Mouse (Mus musculus) fibroblast of lung, adult 2 months (primary cell): Measurements from ENCODE around the gene Ocel1.

ENCODE experiments used
- DNase-seq: peaks from one replicate; pipeline ENCODE4 v3.0.0-alpha.2; 2011; ENCODE audit warnings: low read depth

Ocel1 gene

DNA sequence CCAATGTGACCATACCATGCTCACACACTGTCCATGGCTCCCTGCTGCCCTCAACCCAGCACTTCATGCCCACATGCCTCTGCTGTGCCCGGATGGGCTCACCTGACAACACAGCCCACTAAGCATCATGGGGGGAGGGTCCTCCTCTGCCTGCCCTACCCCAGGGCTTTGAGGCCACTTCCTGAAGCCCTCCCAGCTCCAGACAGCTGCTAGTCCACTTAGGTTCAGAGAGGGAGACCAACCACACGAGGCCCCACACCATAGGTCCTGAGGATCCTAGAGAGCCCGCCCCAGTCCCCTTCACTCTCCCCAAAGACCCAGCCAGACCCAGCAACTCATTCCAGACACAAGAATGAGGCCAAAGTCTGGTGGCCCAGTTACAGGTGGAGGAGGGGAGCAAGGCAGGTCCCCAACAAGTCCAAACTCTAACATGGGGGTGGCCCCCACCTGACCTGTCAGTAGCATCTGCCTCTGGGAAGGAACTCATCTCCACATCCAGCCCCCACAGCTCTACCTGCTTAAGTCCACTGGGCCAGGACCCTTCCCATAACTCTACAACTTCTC, 8.5 kb downstream of the Ocel1 start:
- DNase-seq = no peak

DNA sequence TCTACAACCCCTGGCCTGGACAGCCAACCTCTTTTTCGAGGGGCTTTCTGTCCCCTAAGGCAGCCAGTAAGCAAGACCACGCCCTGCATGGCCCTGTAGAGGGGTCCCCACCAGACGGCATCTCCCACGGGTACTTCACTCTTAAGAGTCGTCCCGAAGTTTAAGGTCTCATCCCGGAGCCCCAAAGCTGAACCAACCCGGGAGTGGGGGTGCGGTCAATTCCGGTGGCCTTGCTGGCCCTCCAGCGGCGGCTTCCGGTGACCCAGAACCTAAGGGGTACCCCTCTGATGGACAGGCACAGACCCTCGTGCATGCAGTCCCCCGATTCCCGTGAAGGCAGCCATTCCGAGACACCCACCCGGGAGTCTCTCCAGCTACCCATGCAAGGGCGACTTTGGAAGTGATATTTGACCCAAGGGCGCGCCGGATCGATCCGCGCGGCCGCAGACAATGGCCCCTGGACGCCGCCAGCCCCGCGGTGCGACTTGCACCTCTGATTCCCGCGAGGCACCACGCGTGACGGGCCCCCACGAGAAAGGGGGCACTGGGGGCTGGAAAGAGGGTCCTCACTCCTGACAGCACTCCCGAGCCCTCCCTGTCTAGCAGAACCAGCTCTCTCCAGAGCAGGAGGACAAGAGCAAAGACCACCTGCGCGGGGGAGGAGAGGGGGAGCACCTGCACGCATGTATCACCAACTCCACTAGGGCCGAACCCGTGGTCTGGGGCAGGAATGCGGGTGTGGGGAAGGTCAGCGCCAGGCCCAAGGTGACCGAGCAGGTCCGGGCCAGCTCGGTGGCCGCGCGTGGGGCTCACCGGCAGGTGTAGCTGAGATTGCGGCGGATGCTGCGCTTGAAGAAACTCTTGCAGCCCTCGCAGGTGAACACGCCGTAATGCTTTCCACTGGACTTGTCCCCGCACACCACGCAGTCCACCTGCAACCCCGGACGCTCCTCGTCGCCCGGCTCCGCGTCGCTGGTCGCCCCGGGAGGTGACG, 9.4 kb downstream of the Ocel1 start:
- DNase-seq = no peak

- DNase-seq = no peak
These were observed 10.4 kb downstream of the Ocel1 start, which contains the start of gene Nr2f6 for GRCm38 (mm10) chr8:71381421-71381970. Gene Nr2f6, minus strand, starts transcription at chr8:71381960.

GRCm38 (mm10) chr8:71381971-71382961, 11.2 kb downstream of the Ocel1 start:
- DNase-seq = no peak

- DNase-seq = no peak
These were observed 12.3 kb downstream of the Ocel1 start for GRCm38 (mm10) chr8:71383396-71383795.

GRCm38 (mm10) chr8:71383860-71384259, 12.8 kb downstream of the Ocel1 start:
- no peak for DNase-seq

DNA sequence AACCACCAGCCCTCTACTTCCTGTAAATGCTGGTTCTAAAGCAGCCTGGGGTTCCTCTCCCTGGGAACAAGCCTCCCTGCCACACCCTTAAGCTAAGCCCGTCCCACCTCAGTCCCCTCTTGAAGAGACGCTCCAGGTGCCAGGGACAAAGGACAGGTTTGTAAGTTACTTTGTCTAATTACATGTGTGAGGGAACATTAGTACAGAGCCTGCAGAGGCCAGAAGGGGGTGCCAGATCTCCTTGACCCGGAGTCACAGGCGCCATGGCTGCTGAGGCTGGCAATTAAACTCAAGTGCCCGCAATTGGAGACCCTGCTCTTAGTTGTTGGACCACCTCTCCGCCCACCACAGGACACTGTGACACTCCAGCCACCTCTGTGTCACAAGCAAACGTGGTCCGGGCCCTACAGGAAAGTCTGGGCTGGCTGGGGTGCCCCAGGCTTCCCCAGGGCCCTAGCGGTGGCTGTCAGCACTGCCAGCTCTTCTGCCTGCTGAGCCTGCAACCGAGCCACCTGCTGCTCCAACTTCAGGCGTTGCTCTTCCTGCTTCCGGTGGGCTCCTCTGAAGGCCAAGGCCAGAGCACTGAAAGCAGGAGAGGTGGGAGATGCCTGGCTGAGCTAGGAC, 14.2 kb downstream of the Ocel1 start:
- no peak for DNase-seq

- no peak for DNase-seq
These were observed 17.2 kb downstream of the Ocel1 start for GRCm38 (mm10) chr8:71388267-71388666.

GRCm38 (mm10) chr8:71391696-71392095, 20.6 kb downstream of the Ocel1 start:
- DNase-seq = no peak

GRCm38 (mm10) chr8:71392391-71392790, 21.3 kb downstream of the Ocel1 start:
- no peak for DNase-seq

GRCm38 (mm10) chr8:71392871-71393270, 21.8 kb downstream of the Ocel1 start:
- no peak for DNase-seq

GRCm38 (mm10) chr8:71394481-71394880, 23.4 kb downstream of the Ocel1 start:
- no peak for DNase-seq

- DNase-seq = no peak
These were observed 24.0 kb downstream of the Ocel1 start for GRCm38 (mm10) chr8:71395071-71395470.

DNA sequence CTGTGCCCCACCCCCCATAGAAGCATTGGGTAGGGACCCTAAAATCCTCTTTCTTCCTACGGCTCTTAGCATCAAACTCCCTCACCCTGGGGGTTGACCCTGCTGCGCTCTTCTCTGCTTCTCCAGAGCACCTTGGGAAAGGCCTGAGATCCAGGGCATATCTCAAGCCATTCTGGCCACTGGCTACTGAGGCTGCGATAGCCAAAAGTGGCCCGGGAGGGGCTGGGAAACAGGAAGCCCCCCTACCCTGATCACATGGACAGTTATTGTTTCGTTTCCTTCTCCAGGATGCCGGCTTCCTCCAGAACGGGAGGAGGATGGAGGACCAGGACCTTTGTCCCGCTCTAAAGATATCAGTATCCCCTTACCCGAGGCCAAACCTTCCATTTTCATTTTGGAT, 24.5 kb downstream of the Ocel1 start, which contains the start of gene Ushbp1:
TSS of gene Ushbp1 (minus strand) at position 174 of the 400 bp plus-strand sequence.
- DNase-seq = no peak

DNA sequence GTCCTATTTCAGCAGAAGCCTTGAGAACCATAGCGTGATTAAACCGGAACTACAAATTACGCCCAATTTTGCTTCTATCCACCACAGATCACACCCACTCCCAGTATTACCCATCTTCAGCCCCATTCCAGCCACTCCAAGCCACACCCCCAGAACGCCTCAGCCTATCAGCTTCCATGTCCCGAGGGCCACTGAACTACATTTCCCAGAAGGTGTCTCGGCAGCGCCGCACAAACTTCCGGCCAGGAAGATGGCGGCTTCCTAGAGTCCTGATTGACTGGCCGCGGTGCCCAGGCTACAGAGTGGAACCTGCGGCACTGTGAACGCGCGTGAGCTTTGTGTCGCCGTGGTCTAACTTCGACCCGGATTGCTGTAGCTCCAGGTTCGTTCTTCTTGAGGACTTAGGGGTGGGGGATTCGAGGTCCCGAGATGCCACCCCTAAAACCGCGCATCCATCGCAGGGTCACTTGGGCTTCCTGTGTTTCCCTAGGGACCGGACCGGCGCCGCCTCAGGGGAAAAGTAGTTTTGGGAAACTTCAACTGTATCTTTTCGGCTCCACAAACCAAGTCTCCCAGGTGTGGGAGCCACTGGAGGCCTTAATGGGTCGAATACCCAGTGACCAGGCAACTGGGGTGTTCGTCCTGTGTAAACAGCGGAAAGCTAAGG, 25.7 kb downstream of the Ocel1 start, which contains the start of gene Babam1:
TSS of gene Babam1 (plus strand) at position 223 of the 667 bp plus-strand sequence.
- DNase-seq = peak; percentile 90

- DNase-seq = no peak
These were observed 26.6 kb downstream of the Ocel1 start for GRCm38 (mm10) chr8:71397701-71398100.

DNA sequence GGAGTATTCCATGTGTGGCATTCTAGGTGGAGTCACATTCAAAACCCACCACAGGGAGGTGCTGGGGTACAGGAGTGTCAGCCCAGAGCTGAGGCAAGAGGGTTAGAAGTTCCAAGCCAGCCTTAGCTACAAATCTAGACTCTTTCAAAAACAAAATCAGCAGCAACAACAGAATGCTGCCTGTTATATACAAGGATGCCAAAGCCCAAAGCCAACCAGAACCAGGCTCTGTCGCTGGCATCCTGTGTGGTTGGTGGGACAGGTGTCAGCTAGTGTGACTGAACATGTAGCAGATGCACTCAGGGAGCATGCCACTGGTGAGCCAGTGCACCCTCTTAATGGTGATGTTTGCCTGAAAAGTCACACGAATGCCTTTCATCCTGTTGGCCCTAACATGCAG, 29.7 kb downstream of the Ocel1 start:
- DNase-seq = no peak

- no peak for DNase-seq
These were observed 30.4 kb downstream of the Ocel1 start for GRCm38 (mm10) chr8:71401454-71401853.

DNA sequence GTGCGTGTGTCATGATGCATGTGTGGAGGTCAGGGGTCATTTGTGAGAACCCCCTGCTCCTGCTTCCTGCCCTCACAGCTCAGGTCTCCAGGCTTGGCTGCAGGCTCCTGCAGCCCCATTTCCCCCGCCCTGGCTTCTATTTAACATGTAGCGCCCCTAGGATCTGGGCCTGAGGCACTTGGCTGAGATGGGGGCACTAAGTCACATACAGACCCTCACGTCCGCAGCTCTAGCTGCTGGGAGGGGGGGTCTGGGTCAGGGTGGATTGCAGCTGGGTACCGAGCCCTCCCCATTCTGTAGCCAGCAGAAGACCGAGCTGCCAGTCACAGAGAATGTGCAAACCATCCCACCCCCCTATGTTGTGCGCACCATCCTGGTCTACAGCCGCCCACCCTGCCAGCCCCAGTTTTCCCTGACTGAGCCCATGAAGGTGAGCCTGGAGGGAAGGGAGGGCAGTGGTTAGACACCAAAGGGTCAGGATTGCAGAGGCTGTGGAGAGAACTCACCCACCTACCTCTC, 31.4 kb downstream of the Ocel1 start:
- no peak for DNase-seq
